Mouse (Mus musculus): ENCODE data around the gene Kcnk7.

The Kcnk7 gene

GRCm38 (mm10) chr19:5691601-5692000 lies 12.6 kb upstream of the Kcnk7 start:
- DNase-seq: no peak

GRCm38 (mm10) chr19:5692086-5692912 lies 11.9 kb upstream of the Kcnk7 start:
- no peak for DNase-seq

GRCm38 (mm10) chr19:5692913-5693396 lies 11.2 kb upstream of the Kcnk7 start:
- no peak for DNase-seq

- DNase-seq: no peak
Observed at GRCm38 (mm10) chr19:5693801-5694200, 10.4 kb upstream of the Kcnk7 start.

- no peak for DNase-seq
Observed at GRCm38 (mm10) chr19:5695849-5696462, 8.2 kb upstream of the Kcnk7 start.

- no peak for DNase-seq
Observed at GRCm38 (mm10) chr19:5704801-5705571, 819 bp downstream of the Kcnk7 start.

GRCm38 (mm10) chr19:5710068-5710467 lies 5.9 kb downstream of the Kcnk7 start:
- DNase-seq: no peak

GRCm38 (mm10) chr19:5710581-5710980 lies 6.4 kb downstream of the Kcnk7 start:
- no peak for DNase-seq

GRCm38 (mm10) chr19:5711218-5711617 lies 7.1 kb downstream of the Kcnk7 start:
- DNase-seq: peak; percentile 74

- no peak for DNase-seq
Observed at GRCm38 (mm10) chr19:5711907-5712460, 7.8 kb downstream of the Kcnk7 start.

GRCm38 (mm10) chr19:5713255-5713654 lies 9.1 kb downstream of the Kcnk7 start:
- no peak for DNase-seq

- no peak for DNase-seq
Observed at GRCm38 (mm10) chr19:5713730-5714129, 9.6 kb downstream of the Kcnk7 start.

- DNase-seq: no peak
Observed at GRCm38 (mm10) chr19:5715793-5716688, 11.9 kb downstream of the Kcnk7 start.

- no peak for DNase-seq
Observed at GRCm38 (mm10) chr19:5716955-5717354, 12.8 kb downstream of the Kcnk7 start.

GRCm38 (mm10) chr19:5721233-5721632 lies 17.1 kb downstream of the Kcnk7 start:
- DNase-seq: no peak

- no peak for DNase-seq
Observed at GRCm38 (mm10) chr19:5722848-5723425, 18.8 kb downstream of the Kcnk7 start.

- DNase-seq: no peak
Observed at GRCm38 (mm10) chr19:5723934-5724548, 19.9 kb downstream of the Kcnk7 start.

GRCm38 (mm10) chr19:5724549-5724941 lies 20.4 kb downstream of the Kcnk7 start:
- no peak for DNase-seq

GRCm38 (mm10) chr19:5725029-5725707 lies 21.0 kb downstream of the Kcnk7 start:
- no peak for DNase-seq

- DNase-seq: no peak
Observed at GRCm38 (mm10) chr19:5725767-5726515, 21.8 kb downstream of the Kcnk7 start, which contains the start of gene Ehbp1l1. Gene Ehbp1l1, minus strand, starts transcription at chr19:5726317.

All from right cerebral cortex, adult 18-20 months (tissue).